ENCODE assay signal across 9 mouse cellular contexts in the genomic region with DNA sequence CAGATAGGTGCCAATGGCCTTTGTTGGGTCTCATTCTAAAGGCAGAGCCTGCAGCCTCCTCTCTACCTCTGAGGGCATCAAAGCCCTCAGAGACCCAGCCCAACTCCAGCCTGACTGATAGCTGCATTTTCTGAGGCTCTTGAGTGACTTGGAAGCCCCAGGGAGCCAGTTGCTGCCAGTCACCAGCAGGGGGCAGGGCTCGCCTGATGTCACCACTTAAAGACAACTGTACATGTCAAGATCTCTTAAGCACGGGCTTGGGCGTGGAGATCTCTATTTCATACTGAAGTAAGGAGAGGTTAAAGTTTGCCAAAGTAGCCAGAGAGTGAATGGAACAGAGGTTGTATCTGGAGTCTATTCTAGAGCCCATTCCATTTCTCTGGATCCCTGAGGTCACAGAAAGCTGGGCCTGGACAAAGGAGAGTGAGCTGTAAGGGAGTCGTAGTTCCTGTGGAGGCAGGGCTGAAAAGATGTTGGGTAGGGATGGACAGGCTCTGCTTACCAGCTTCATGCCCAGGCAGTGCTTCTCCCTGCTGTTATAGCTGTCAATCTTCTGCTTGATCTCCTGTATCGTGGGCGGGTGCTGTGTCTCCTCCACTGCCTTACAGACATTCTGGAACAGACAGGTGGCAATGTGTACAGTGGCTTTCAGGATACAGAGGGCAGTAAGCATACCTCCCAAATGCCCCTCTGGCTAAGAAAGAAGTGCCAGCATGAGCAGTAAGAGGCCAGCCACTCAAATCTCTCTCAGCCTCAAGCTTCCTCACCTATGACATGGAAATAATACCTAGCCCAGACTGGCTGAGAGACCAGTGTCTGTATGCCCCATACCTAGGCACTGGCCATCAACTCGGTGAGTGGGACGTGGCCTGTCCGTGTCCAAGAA. TPM values are rescaled to one million over a fixed set of nuclear protein-coding genes. Genes with fewer than 3 reads are reported as not detected.
DNase-seq lines count a peak whose midpoint lies in the region; ATAC-seq and TF ChIP-seq lines count a peak whose summit lies in the region.
"Had no signal": no experiment of that assay in that cellular context is flagged by ENCODE, and none has a peak within 500 bp of the region (broad histone marks: within the 10 kb centered on the region; RNA-seq: fewer than 3 reads in every experiment).

No protein-coding gene starts in this region.

- peaks cover 27% of the 10 kb centered on the region for H3K4me1 ChIP-seq in E14TG2a.4 (replicated peaks; ENCODE audit: low read depth, low read length)
- H3K4me1 ChIP-seq in lung, embryonic 14.5 days (ENCODE audit: insufficient read depth) = no peaks in the 10 kb centered on the region
- peaks cover 36% of the 10 kb centered on the region for H3K4me1 ChIP-seq in thymus, adult 2 months (replicated peaks; ENCODE audit: control insufficient read depth, insufficient read depth, low read length)

- no peak overlapping the region for H3K4me2 ChIP-seq in lung, embryonic 14.5 days
- H3K4me2 ChIP-seq: heart, embryonic 15.5 days had no signal

- H3K27ac ChIP-seq in lung, embryonic 14.5 days (ENCODE audit: low read depth) = no peak overlapping the region
- H3K27ac ChIP-seq in thymus, adult 2 months (ENCODE audit: control insufficient read depth, insufficient read depth, low read length) = no peak overlapping the region
- H3K27ac ChIP-seq: heart, embryonic 15.5 days had no signal

- WGBS in lung, embryonic 14.5 days = 56% methylated on average over 9 of the region's 9 CpGs
- 68% methylated on average over 9 of the region's 9 CpGs for WGBS in thymus, adult 2 months

- peak; percentile 70 for ATAC-seq in erythroid progenitor cell, adult 5-6 weeks (replicated peaks; ENCODE audit: low FRiP score, poor library complexity, severe bottlenecking)
- peak; percentile 44; the same call in 1 of the 2 replicates for ATAC-seq in lung, embryonic 14.5 days (ENCODE audit: insufficient read depth)

- DNase-seq in brain, embryonic 14.5 days (ENCODE audit: low read depth) = peak; percentile 92
- DNase-seq in heart, postnatal 14 days = peak; percentile 85 to 88
- DNase-seq in layer of hippocampus, adult 11-12 months (ENCODE audit: low spot score) = peak; percentile 84
- DNase-seq in lung, embryonic 14.5 days = peak; percentile 92
- peak; percentile 31 for DNase-seq in ovary, adult 18-20 months (ENCODE audit: low spot score)
- peak; percentile 86 for DNase-seq in thymus, adult 2 months

- TF ChIP-seq CTCF in E14TG2a.4 (conservative IDR thresholded peaks at IDR 0.05; ENCODE audit: low read length) = peak; percentile 86
- TF ChIP-seq CTCF in brain, embryonic 14.5 days (IDR thresholded peaks at IDR 0.05; ENCODE audit: borderline replicate concordance, extremely low read depth, insufficient read depth, insufficient read length) = peak; percentile 94
- TF ChIP-seq CTCF in lung, embryonic 14.5 days (IDR thresholded peaks at IDR 0.05; ENCODE audit: low read depth) = peak; percentile 95
- peak; percentile 95 for TF ChIP-seq CTCF in thymus, adult 2 months (IDR thresholded peaks at IDR 0.05; ENCODE audit: borderline replicate concordance, control insufficient read depth, extremely low read depth, insufficient read depth, low read length, poor library complexity)

- H3K36me3 ChIP-seq in E14TG2a.4 (ENCODE audit: insufficient read depth, low read length) = peaks cover 29% of the 10 kb centered on the region
- peaks cover 26% of the 10 kb centered on the region; the same call in 1 of the 2 replicates for H3K36me3 ChIP-seq in lung, embryonic 14.5 days (ENCODE audit: insufficient read depth)
- peaks cover 45% of the 10 kb centered on the region for H3K36me3 ChIP-seq in thymus, adult 2 months (ENCODE audit: control insufficient read depth, insufficient read depth, low read length)

- no peak overlapping the region for H3K9ac ChIP-seq in lung, embryonic 14.5 days
- H3K9ac ChIP-seq: heart, embryonic 15.5 days had no signal

- no peak for TF ChIP-seq POLR2A in brain, embryonic 14.5 days (IDR thresholded peaks at IDR 0.05; ENCODE audit: borderline replicate concordance, extremely low read depth, insufficient read depth, insufficient read length, poor library complexity, severe bottlenecking)
- TF ChIP-seq POLR2A in thymus, adult 2 months (IDR thresholded peaks at IDR 0.05; ENCODE audit: control insufficient read depth, extremely low read depth, insufficient read depth, low read length, poor library complexity) = no peak

- intact Hi-C loops in heart, postnatal 14 days (cut with DNase I) = loop anchor here (1.0 to 2.0 kb wide), 2 partner anchors 64 to 77 kb away; no protein-coding TSS in a partner anchor

- H3K4me3 ChIP-seq in E14TG2a.4 (replicated peaks; ENCODE audit: low read length) = no peak overlapping the region
- H3K4me3 ChIP-seq in lung, embryonic 14.5 days (ENCODE audit: low read depth, low read length) = no peak overlapping the region
- no peak overlapping the region for H3K4me3 ChIP-seq in thymus, adult 2 months (ENCODE audit: control insufficient read depth, insufficient read depth, low read length)
- H3K4me3 ChIP-seq: heart, embryonic 15.5 days had no signal

- H3K27me3 ChIP-seq in E14TG2a.4 (ENCODE audit: insufficient read depth, low read length) = no peaks in the 10 kb centered on the region
- H3K27me3 ChIP-seq in lung, embryonic 14.5 days (ENCODE audit: insufficient read depth, low read length) = no peaks in the 10 kb centered on the region
- no peaks in the 10 kb centered on the region for H3K27me3 ChIP-seq in thymus, adult 2 months (ENCODE audit: control insufficient read depth, insufficient read depth, low read length)
- H3K27me3 ChIP-seq: heart, embryonic 15.5 days had no signal

- H3K9me3 ChIP-seq in E14TG2a.4 (ENCODE audit: low read length) = no peaks in the 10 kb centered on the region
- no peaks in the 10 kb centered on the region for H3K9me3 ChIP-seq in lung, embryonic 14.5 days (ENCODE audit: low read depth, low read length)
- H3K9me3 ChIP-seq: heart, embryonic 15.5 days had no signal

RNA-seq across cellular contexts. Expression of a gene that starts 28.9 kb away (rescaled TPM):
- 53.0 and 69.8 TPM in 2 replicates for polyA plus RNA-seq in brain, embryonic 14.5 days (2012; rRNA removed)
- 28.1 and 29.6 TPM in 2 replicates for total RNA-seq in erythroid progenitor cell, adult 5-6 weeks (2015; ENCODE audit: low replicate concordance)
- total RNA-seq in erythroid progenitor cell, adult 5-6 weeks (2017; ENCODE audit: low replicate concordance) = 14.4 and 19.4 TPM in 2 replicates
- total RNA-seq in heart, postnatal 14 days (2021) = 10 to 100 TPM; 36.4 to 38.2 TPM
- polyA plus RNA-seq in lung, embryonic 14.5 days (2014; fragmentation: Nextera tagmentation; extraction: Ambion mirVana) = 58.0 and 63.5 TPM in 2 replicates
- polyA plus RNA-seq in thymus, adult 2 months (2012; rRNA removed) = 41.3 and 41.9 TPM in 2 replicates

RNA-seq across cellular contexts. Expression of a gene that starts 43.7 kb away (rescaled TPM):
- polyA plus RNA-seq in brain, embryonic 14.5 days (2012; rRNA removed) = 12.7 and 13.6 TPM in 2 replicates
- 25.2 and 25.9 TPM in 2 replicates for total RNA-seq in erythroid progenitor cell, adult 5-6 weeks (2015; ENCODE audit: low replicate concordance)
- 14.4 and 23.5 TPM in 2 replicates for total RNA-seq in erythroid progenitor cell, adult 5-6 weeks (2017; ENCODE audit: low replicate concordance)
- under 1 TPM; 0.37 to 0.53 TPM for total RNA-seq in heart, postnatal 14 days (2021)
- polyA plus RNA-seq in lung, embryonic 14.5 days (2014; fragmentation: Nextera tagmentation; extraction: Ambion mirVana) = 3.9 and 4.3 TPM in 2 replicates
- polyA plus RNA-seq in thymus, adult 2 months (2012; rRNA removed) = 0.78 and 0.98 TPM in 2 replicates

Comparison
In these comparisons a context has a peak if more than half of its experiments do, and no peak if none do; other contexts are left out.
1. DNase-seq: peak in every context shown above with its lines; median percentile 92 in brain, embryonic 14.5 days; 92 in lung, embryonic 14.5 days; 86 in heart, postnatal 14 days; 86 in thymus, adult 2 months; 84 in layer of hippocampus, adult 11-12 months; 31 in ovary, adult 18-20 months.